Mouse (Mus musculus) urinary bladder, postnatal 10 days (tissue): Measurements from ENCODE around the gene Msi2.

Experiments
- DNase-seq: peaks from one replicate; pipeline ENCODE4 v3.0.0; 2022; ENCODE audit warnings: low spot score

Gene Msi2

GRCm38 (mm10) chr11:88590647-88591046, 127.7 kb downstream of the Msi2 start:
- DNase-seq: no peak

GRCm38 (mm10) chr11:88589641-88590040, 128.7 kb downstream of the Msi2 start:
- DNase-seq: no peak

GRCm38 (mm10) chr11:88588688-88589210, 129.6 kb downstream of the Msi2 start:
- no peak for DNase-seq

- DNase-seq: no peak
These were observed 130.6 kb downstream of the Msi2 start for GRCm38 (mm10) chr11:88587710-88588109.

- DNase-seq: no peak
These were observed 132.4 kb downstream of the Msi2 start for GRCm38 (mm10) chr11:88585880-88586279.

GRCm38 (mm10) chr11:88585171-88585632, 133.1 kb downstream of the Msi2 start:
- DNase-seq: no peak

GRCm38 (mm10) chr11:88583866-88584265, 134.4 kb downstream of the Msi2 start:
- no peak for DNase-seq

GRCm38 (mm10) chr11:88583259-88583833, 135.0 kb downstream of the Msi2 start:
- DNase-seq: no peak

GRCm38 (mm10) chr11:88582781-88583180, 135.5 kb downstream of the Msi2 start:
- DNase-seq: no peak

GRCm38 (mm10) chr11:88582021-88582707, 136.1 kb downstream of the Msi2 start:
- no peak for DNase-seq

GRCm38 (mm10) chr11:88581375-88581774, 136.9 kb downstream of the Msi2 start:
- DNase-seq: no peak

- no peak for DNase-seq
These were observed 139.6 kb downstream of the Msi2 start for GRCm38 (mm10) chr11:88578700-88579099.

- DNase-seq: no peak
These were observed 141.2 kb downstream of the Msi2 start for GRCm38 (mm10) chr11:88577076-88577475.

- no peak for DNase-seq
These were observed 141.9 kb downstream of the Msi2 start for GRCm38 (mm10) chr11:88576233-88576998.

GRCm38 (mm10) chr11:88574575-88575360, 143.5 kb downstream of the Msi2 start:
- no peak for DNase-seq

GRCm38 (mm10) chr11:88573013-88573412, 145.3 kb downstream of the Msi2 start:
- DNase-seq: no peak

GRCm38 (mm10) chr11:88572461-88572860, 145.9 kb downstream of the Msi2 start:
- DNase-seq: no peak

GRCm38 (mm10) chr11:88570715-88571202, 147.6 kb downstream of the Msi2 start:
- no peak for DNase-seq

- DNase-seq: no peak
These were observed 151.4 kb downstream of the Msi2 start for GRCm38 (mm10) chr11:88566613-88567606.

- no peak for DNase-seq
These were observed 153.5 kb downstream of the Msi2 start for GRCm38 (mm10) chr11:88564810-88565209.

GRCm38 (mm10) chr11:88564363-88564762, 153.9 kb downstream of the Msi2 start:
- no peak for DNase-seq
